Mouse (Mus musculus) kidney, postnatal 0 days (tissue): ENCODE measurements around the gene Mapre3. TPM values are rescaled to one million over a fixed set of nuclear protein-coding genes. Genes with fewer than 3 reads are reported as not detected.

Source experiments
- ATAC-seq: fragments of 200-750 bp; cut with Nextera tagmentation; replicated peaks from 2 replicates; pipeline ENCODE4 v1.8.0; 2017; ENCODE audit warnings: low read depth, moderate number of reproducible peaks, moderate TSS enrichment, moderate library complexity; ENCODE audit not compliant: low FRiP score
- DNase-seq: peaks from one replicate; pipeline ENCODE4 v3.0.0-alpha.2; 2016; ENCODE audit warnings: low spot score
- H3K27ac ChIP-seq: fragments of 300-500 bp; sonication (generic); 2 replicates; pipeline ENCODE4 v1.5.1; 2014; ENCODE audit warnings: mild to moderate bottlenecking
- H3K27me3 ChIP-seq: fragments of 300-500 bp; sonication (generic); 2 replicates; pipeline ENCODE4 v1.6.1; 2014; ENCODE audit warnings: low read length, mixed read lengths; ENCODE audit not compliant: insufficient read depth
- H3K36me3 ChIP-seq: fragments of 300-500 bp; sonication (generic); 2 replicates; pipeline ENCODE4 v1.6.1; 2014; ENCODE audit warnings: low read length, mixed read lengths; ENCODE audit not compliant: insufficient read depth
- H3K4me1 ChIP-seq: fragments of 300-500 bp; sonication (generic); replicated peaks from 2 replicates; pipeline ENCODE4 v1.6.1; 2014; ENCODE audit warnings: antibody characterized with exemption, low read length, mixed read lengths; ENCODE audit not compliant: insufficient read depth
- H3K4me2 ChIP-seq: fragments of 300-500 bp; sonication (generic); 2 replicates; pipeline ENCODE4 v1.6.1; 2014; ENCODE audit warnings: mild to moderate bottlenecking, low read length, moderate library complexity, mixed read lengths
- H3K4me3 ChIP-seq: fragments of 300-500 bp; sonication (generic); replicated peaks from 2 replicates; pipeline ENCODE4 v1.5.1; 2014; ENCODE audit warnings: low read depth, low read length
- H3K9ac ChIP-seq: fragments of 300-500 bp; sonication (generic); 2 replicates; pipeline ENCODE4 v1.6.1; 2014; ENCODE audit warnings: low read depth, low read length
- H3K9me3 ChIP-seq: fragments of 300-500 bp; sonication (generic); replicated peaks from 2 replicates; pipeline ENCODE4 v1.6.1; 2016; ENCODE audit warnings: low read length, inconsistent platforms, mixed read lengths
- CTCF ChIP-seq: IDR thresholded peaks from 2 replicates; pipeline ENCODE4 v1.5.1; 2016; ENCODE audit warnings: antibody characterized with exemption, low read depth, mild to moderate bottlenecking, moderate library complexity
- WGBS: fragments of 180-500 bp; shearing (Covaris S2); extraction: QIAGEN DNeasy Blood & Tissue Kit; methylation state at CpG from one replicate; pipeline ENCODE4 v1.1.7; 2014; 5-methylcytosine and 5-hydroxymethylcytosine counted together
- polyA plus RNA-seq: library from polyadenylated mRNA; unstranded; fragments of >200 nt; fragmentation: Nextera tagmentation; extraction: Ambion mirVana; gene quantifications from 2 replicates; pipeline ENCODE4 v1.2.1, GENCODE M21; 2015

Gene Mapre3
- polyA plus RNA-seq, 1 experiment from 2014 or later = 20.6 TPM

- Histone ChIP-seq H3K4me3 (no peak overlapping the region), H3K27me3 (no peaks in the 10 kb centered on the region), H3K36me3 (peaks cover 33% of the 10 kb centered on the region), H3K4me2 (no peak overlapping the region), H3K4me1 (peaks cover 9% of the 10 kb centered on the region), H3K9ac (no peak overlapping the region), H3K9me3 (no peaks in the 10 kb centered on the region), H3K27ac (no peak overlapping the region)
- TF ChIP-seq CTCF = no peak
- 86% methylated on average over 5 of the region's 5 CpGs for WGBS
- DNase-seq (peak; percentile 31), ATAC-seq (peak; percentile 60)
Measured at GRCm38 (mm10) chr5:30901860-30902259, 87.4 kb downstream of the Mapre3 start.

- H3K4me3 ChIP-seq = peak within 1 kb of the TSS; percentile 67
- H3K36me3 ChIP-seq = peaks cover 22% of the 10 kb centered on the region; the same call in 1 of the 2 replicates
- TF ChIP-seq CTCF = no peak
- H3K4me1 ChIP-seq = peaks cover 31% of the 10 kb centered on the region
- ATAC-seq (peak; percentile 92), DNase-seq (peak; percentile 97)
- H3K4me2 ChIP-seq = peak within 1 kb of the TSS; percentile 93
- H3K27ac ChIP-seq = peak within 1 kb of the TSS; percentile 95
- no peaks in the 10 kb centered on the region for H3K27me3 ChIP-seq
- H3K9me3 ChIP-seq = no peaks in the 10 kb centered on the region
- peak within 1 kb of the TSS; percentile 64 for H3K9ac ChIP-seq
- under 1% methylated on average over 58 of the region's 58 CpGs for WGBS
Measured at GRCm38 (mm10) chr5:30907413-30908059, 93.1 kb downstream of the Mapre3 start, which contains the start of gene Ost4. Gene Ost4 (minus strand): TSS chr5:30907788.

GRCm38 (mm10) chr5:30908426-30909299 is 94.2 kb downstream of the Mapre3 start:
- Histone ChIP-seq H3K4me1 (peaks cover 36% of the 10 kb centered on the region), H3K9me3 (no peaks in the 10 kb centered on the region), H3K4me2 (peak overlapping the region; percentile 93), H3K36me3 (peaks cover 16% of the 10 kb centered on the region; the same call in 1 of the 2 replicates), H3K4me3 (peak overlapping the region; percentile 67), H3K27me3 (no peaks in the 10 kb centered on the region), H3K9ac (peak overlapping the region; percentile 64; the same call in 1 of the 2 replicates), H3K27ac (peak overlapping the region; percentile 95)
- ATAC-seq = 0 out of 2 replicates have a peak, but pooled peaks have one; percentile 17
- WGBS = 26% methylated on average over 13 of the region's 13 CpGs
- no peak for TF ChIP-seq CTCF
- peak; percentile 84 for DNase-seq

GRCm38 (mm10) chr5:30909300-30909659 is 94.8 kb downstream of the Mapre3 start:
- DNase-seq (peak; percentile 70), ATAC-seq (no peak)
- Histone ChIP-seq H3K27ac (peak overlapping the region; percentile 95), H3K4me2 (no peak overlapping the region; the same call in 1 of the 2 replicates), H3K4me3 (no peak overlapping the region), H3K9ac (0 out of 2 replicates have a peak overlapping the region, but pooled peaks have one; percentile 0), H3K4me1 (peaks cover 36% of the 10 kb centered on the region), H3K9me3 (no peaks in the 10 kb centered on the region), H3K36me3 (peaks cover 11% of the 10 kb centered on the region; the same call in 1 of the 2 replicates), H3K27me3 (no peaks in the 10 kb centered on the region)
- 16% methylated on average over 7 of the region's 7 CpGs for WGBS
- TF ChIP-seq CTCF = no peak

- no peak overlapping the region for H3K4me2 ChIP-seq
- WGBS = 71% methylated on average over 7 of the region's 7 CpGs
- peaks cover 36% of the 10 kb centered on the region for H3K4me1 ChIP-seq
- ATAC-seq (no peak), DNase-seq (no peak)
- H3K27me3 ChIP-seq = no peaks in the 10 kb centered on the region
- no peaks in the 10 kb centered on the region for H3K9me3 ChIP-seq
- 0 out of 2 replicates have a peak, but pooled peaks cover 5% of the 10 kb centered on the region for H3K36me3 ChIP-seq
- H3K4me3 ChIP-seq = no peak overlapping the region
- TF ChIP-seq CTCF = no peak
- H3K27ac ChIP-seq = peak overlapping the region; percentile 95
- H3K9ac ChIP-seq = no peak overlapping the region
Measured at GRCm38 (mm10) chr5:30909863-30910262, 95.4 kb downstream of the Mapre3 start.

- H3K4me1 ChIP-seq = peaks cover 36% of the 10 kb centered on the region
- no peaks in the 10 kb centered on the region for H3K9me3 ChIP-seq
- H3K36me3 ChIP-seq = no peaks in the 10 kb centered on the region
- peak overlapping the region; percentile 93 for H3K27ac ChIP-seq
- H3K4me3 ChIP-seq = no peak overlapping the region
- DNase-seq (no peak), ATAC-seq (no peak)
- H3K4me2 ChIP-seq = no peak overlapping the region
- TF ChIP-seq CTCF = no peak
- no peaks in the 10 kb centered on the region for H3K27me3 ChIP-seq
- no peak overlapping the region for H3K9ac ChIP-seq
Measured at GRCm38 (mm10) chr5:30910481-30910880, 96.0 kb downstream of the Mapre3 start.
